Mouse (Mus musculus) megakaryocyte, adult 5-6 weeks (primary cell): ENCODE measurements around the gene Arvcf. TPM values are rescaled to one million over a fixed set of nuclear protein-coding genes. Genes with fewer than 3 reads are reported as not detected.

Experiments
- ATAC-seq: 2 replicates; pipeline ENCODE4 v1.8.0; 2016; ENCODE audit warnings: mild to moderate bottlenecking, inconsistent platforms; ENCODE audit not compliant: poor library complexity, severe bottlenecking
- total RNA-seq, 2 experiments: library from RNA; stranded (forward) in 1 of 2; stranded (reverse) in 1 of 2; fragments of 153-499, 151-499 nt in 1 of 2; fragments of 221-1000, 200-1000 nt in 1 of 2; gene quantifications; 2 replicates each; pipeline versions ENCODE4 v1.2.3 to v1.2.4; 2015 to 2017

Arvcf gene
- total RNA-seq, 2 experiments from 2014 or later, result 0.38 to 1.5 TPM

DNA sequence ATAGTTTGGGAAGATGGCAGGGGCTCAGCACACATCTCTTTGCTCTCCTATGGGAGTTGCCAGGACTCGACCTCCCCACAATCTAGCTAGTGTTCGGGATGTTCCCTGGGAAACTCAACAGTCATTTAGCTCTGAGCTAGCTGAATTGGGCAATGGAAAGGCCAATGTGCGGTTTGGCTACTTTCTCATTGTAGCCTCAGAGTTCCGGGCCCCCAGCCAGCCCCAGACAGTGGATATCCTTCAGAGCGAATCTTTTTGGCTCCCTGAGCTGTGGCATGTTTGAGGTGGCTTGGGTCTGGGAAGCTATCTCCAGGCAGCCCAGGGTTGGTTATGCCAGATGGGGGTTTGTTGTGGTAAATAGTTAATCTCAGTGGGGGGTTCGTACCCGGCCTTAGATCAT, 38.5 kb downstream of the Arvcf start:
- no peak for ATAC-seq

DNA sequence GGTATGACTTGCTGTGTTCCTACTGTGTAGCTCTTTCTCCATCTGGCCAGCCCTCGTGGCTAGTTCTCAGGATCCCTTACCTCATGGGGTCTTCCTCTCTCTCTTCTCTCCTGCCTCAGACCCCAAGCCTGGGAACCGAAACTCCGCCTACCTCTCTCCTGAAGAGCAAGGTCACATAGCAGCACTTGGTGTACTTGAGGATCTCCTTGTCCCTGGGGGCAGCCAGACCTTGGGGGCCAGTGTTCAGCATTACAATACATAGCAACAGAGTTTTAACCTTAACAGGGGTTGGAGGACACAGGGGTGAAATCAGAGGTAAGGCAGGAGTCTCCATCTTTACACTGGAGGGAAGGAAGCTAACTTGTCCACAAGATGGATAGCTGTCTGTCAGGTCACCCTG, 39.0 kb downstream of the Arvcf start:
- no peak for ATAC-seq

DNA sequence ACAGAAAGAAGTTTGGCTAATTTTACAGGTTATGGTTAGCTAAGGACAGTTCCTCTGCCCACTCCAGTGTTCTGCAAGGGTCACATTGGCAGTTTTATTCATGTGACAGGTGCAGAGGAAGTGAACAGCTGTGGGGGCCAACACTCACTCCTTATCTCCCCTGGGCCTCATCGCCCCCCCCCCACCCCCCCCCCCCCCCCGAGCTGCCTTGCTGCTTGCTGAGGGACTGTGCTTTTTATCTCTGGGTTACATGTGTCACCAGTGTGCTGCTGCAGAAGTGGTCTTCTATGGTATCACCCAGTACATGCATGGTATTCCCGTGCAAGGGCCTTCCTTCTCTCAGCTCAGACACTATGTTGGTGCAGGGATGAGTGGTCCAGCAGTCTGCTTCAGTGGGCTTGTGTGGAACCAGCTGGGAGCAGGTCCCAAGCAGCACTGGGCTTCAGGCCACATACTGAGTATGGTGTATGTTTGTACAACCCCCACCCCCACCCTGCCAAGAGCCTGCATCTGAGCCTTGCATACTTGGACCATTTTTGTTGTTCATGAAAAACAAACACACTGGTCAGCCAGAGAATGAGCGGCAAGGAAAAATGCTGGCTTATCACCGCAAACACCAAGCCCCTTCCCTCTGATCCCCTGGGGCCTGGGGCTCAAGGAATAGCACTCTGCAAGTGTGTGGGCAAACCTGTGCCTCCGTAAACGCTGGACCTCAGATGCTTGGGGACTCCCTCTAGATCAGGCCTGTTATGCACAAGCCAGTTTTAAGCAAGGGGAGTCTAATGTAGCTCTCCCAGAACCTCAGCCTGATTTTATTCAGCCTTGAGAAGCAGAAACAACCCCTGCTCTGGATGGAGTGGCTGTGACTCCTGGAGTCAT, 40.0 kb downstream of the Arvcf start:
- ATAC-seq, result no peak

DNA sequence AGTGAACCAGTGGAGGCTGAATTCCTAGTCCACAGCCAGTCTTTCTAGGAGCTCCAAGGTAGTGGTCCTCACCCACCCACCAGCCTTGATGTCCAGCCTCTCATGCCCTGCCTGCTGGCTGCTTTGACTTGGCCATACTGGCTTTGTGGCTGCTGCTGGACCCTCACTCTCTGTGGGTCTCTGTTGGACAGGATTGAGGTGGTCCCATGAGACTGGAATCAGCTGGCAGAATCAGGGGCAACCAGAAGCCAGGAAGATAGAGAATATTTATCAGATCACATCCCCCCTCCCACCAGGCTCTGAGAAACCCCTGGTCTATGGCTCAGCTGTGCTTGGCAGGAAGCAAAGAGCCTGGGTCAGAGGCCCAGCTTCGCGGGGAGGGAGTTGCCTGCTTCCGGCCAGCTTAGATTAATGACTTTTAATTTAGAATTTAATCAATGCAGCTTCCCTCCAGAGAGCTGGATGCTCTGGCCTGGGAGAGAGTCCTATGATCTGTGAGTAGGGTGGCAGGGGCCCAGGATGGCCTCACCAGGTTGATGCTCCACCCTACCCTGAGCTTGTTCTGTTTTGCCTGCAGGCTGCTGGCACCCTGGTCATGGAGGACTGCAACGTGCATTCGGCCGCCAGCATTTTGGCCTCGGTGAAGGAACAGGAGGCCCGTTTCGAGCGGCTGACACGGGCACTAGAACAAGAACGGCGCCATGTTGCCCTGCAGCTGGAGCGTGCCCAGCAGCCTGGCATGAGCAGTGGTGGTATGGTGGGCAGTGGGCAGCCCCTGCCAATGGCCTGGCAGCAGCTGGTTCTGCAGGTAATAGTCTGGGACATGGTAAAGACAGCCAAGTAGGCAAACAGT, 40.8 kb downstream of the Arvcf start:
- ATAC-seq, result no peak

DNA sequence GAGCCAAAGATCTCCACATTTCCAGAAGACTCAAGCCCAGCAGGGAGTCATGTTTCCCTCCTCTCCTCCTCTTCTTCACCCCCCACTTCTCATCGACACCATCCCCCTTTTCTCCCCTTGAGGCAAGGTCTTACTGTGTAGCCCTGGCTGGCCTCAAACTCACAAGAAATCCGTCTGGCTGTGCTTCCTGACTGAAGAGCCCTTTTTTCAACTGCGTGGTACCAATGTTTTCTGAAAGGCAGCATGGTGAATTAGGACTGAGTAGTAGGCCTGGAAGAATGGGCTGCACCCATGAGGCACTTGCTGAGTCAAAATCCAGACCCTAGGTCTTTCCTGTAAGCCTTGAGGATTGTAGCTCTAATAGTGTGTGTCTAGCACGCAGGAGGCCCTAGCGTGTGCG, 42.4 kb downstream of the Arvcf start:
- ATAC-seq, result no peak

DNA sequence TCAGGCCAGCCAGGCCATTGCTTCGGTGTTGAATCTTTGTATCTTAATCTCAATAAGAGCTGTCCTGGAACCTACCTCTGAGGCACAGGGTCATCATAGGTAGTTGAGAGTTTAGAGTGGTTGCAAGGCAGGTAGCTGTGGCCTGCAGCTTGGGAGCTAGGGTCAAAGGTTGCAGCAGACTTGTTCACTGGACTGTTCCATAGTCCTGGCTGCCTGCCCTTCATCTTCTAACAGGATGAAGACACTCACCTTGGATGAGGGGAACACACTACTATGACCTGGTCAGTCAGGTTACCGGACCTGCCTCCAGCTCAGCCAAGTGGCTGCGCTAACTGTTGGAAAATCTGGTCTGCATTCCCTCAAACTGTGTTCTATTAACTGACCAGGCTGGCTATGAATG, 43.1 kb downstream of the Arvcf start:
- ATAC-seq, result no peak

DNA sequence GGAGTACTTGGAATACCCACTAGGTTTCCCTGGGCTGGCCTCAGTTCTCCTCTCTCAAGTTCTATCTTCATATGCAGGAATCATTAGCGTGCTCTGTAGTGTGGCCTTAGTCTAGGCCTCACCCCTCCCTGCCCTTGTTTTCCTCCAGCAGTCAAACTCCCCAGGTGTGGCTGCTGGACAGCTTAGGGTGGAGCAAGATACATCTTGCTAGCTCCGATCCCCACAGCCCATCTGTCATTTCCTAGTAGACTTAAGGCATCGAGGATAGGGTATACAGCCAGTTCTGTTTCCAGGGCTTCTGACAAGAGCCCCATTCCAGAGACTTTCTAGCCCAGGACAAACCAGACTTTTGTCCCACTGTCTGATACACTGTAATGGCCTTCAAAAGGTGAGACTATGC, 43.7 kb downstream of the Arvcf start:
- no peak for ATAC-seq

DNA sequence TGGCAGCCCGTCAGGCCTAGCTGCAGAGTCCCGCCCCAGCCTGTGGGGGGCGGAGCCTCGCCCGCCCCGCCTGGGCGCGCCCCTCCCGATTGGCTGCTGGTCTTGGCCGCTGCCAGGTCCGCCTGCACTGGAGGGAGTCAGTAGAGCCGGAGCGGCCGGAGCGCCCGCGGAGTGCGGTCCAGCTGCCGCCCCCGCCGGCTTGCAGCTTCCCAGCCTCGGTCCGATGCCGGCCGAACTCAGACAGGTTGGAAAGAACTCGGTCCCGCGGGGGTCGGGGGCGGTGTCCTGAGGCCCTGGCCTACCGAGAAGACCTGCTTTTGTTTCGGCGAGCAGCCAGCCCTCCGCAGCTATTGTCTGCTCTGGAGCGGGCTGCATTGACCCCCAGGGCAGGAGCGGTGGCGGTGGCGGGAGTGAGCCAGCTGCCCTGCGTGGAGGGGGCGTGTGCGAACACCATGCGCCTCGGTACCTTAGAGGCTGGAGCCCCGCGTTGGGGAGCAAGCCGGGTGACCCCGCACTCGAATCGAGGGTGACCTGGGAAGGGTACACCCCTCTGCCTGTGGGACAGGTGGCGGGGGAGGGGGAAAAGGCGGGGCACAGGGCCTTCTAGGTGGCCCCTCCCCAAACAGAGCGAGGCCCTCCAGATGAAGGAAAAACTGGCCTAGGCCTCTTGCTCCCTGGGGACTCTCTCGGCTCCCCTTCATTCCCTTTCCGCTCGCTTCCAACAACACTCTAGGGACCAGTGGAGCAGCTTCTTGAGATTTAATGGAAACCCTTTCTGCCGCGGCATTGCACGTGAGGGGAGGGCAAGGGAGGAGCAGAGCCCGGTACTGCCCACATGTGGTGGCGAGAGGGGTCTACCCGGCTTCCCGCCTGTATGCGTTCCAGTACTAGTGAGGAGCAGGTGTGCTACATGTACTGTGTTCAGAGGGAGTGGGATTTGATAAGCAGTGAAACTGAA, 44.8 kb downstream of the Arvcf start:
- peak; percentile 86 for ATAC-seq

DNA sequence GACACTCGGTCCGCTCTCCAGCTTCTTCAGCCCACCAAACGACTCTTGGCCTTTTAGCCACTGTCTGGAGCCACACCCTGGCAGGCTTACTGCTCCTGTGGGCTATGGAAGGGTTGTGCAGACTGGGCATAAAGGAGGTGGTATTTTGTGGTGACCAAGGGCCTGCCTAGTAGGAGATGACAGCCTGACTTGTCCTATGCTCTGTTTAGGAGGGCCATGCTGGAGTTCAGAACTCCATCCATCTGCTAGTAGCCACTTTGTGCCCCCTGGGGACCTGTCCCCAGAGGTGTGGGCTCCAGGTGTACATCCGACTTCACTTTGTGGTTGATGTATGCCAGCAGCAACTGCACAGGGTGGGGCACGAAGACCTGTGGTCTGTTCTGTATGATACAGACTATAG, 45.6 kb downstream of the Arvcf start:
- ATAC-seq, result no peak

DNA sequence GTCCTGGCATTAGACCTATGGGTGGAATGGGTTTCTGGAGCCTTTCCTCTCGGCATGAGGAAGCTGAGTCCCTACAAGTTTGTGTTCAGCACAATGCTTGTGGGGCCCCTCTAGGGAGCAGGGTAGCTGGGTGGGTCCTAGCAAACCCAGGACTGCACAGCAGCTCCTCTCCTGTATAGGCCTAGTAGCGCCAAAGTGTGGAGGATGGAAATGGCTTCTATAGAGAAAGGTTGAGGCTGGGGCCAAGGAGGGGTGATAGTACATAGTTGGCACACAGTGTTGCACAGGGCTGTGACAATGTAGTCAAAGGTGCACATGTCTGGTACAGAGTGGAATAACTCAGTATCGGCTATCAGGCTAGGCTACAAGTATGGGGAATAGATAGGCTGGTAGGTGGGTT, 46.1 kb downstream of the Arvcf start:
- no peak for ATAC-seq

DNA sequence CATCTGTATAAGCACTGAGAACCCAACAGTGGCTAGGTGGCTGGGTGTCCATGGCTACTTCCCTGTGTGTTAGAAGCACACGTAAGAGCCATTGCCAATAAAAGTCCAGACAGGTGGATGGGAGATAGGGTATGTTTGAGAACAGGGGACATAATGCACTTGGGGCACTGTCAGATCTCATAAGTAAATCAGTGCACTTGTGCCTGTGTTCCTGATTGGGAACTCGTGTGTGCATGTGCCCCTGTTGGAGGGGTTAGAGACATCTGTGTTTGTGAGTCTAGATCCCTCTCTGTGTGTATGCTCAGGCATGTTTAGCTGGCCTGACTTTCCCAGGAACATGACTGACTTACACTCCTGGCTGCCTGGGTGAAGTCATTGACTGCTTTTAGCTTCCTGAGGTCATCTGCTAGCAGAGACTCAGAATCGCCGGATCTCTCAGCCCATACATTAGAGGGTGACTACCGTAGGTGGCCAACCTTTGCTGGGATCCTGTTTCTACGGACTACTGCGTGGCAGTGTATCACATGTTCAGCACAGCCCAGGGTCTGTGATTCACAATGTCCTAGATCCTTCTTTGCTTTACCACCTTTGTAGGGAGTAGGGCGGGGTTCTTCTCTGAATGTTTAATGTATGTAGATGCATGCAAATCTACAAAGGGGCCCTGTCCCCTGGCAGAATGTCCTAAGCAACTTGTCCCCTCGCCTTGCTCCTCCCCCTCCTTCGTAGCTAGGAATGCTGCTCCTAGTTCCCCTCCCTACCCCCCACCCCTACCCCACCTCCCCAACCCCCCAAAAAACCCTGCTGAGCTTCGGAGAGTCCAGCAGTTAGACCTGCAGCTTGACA, 47.0 kb downstream of the Arvcf start:
- no peak for ATAC-seq

DNA sequence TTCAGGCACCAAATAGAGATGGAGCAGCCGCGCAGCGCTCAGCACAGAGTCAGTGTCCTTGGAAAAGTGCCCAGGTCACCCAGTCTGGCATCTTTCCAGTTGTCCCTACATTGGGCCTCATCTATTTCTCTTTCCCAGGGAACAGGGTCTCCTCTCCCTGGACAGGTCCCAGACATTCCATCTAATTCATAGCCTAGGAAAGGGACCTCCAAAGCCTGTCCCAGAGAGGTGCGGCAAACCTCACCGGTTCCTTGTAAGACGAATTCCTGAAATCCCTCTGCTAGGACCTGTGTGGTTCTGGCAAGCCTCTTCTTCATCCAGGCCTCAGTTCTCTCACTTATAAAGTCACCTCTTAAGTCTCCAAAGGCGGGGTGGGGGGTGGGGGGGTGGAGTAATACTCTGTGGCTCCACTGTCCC, 47.6 kb downstream of the Arvcf start:
- no peak for ATAC-seq

DNA sequence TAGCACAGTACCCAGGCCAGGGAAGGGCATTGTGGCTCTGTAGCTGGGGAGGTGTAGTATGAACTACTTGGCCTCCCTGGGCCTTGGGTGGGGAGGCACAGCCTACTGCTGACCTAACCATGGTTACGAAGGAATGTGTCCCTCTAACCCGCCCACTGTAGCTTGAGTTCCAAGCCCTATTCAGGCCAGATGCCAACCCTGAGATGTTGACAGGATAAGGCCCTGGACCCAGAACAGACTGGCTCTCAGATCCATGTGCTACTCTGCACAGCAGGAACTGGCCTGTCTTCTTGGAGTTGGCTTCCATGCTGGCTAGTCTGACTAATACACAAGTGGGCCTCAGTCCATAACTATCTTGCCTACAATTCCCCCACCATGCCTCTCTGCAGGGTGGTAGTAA, 48.2 kb downstream of the Arvcf start:
- no peak for ATAC-seq

DNA sequence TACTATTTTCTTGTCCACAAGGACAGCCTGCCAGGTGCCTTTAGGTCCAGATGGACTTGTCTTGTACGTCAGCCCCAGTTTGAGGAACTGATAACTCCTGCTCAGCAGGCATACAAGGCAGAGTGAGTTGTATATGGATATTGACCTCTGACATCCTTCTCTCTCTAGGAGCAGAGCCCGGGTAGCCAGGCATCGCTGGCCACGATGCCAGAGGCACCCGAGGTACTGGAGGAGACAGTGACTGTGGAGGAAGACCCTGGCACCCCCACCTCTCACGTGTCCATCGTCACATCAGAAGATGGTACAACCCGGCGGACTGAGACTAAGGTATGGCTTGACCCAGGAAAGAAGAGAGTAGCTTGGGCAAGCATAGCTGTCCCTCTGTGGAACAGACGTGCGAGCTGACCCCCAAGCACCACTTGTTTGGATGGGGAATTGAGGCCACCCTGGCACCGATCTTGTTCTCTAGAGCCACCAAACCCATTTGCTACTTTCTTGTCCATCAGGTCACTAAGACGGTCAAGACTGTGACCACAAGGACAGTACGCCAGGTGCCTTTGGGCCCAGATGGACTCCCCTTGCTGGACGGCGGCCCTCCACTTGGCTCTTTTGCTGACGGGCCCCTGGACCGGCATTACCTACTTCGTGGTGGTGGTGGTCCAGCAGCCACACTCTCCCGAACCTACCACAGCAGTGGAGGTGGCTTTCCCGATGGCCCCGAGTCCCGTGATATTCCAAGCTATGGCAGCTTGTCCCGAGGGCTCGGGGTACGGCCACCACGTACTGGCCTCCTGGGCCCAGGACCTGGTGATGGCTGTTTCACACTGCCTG, 49.0 kb downstream of the Arvcf start:
- ATAC-seq, result no peak

DNA sequence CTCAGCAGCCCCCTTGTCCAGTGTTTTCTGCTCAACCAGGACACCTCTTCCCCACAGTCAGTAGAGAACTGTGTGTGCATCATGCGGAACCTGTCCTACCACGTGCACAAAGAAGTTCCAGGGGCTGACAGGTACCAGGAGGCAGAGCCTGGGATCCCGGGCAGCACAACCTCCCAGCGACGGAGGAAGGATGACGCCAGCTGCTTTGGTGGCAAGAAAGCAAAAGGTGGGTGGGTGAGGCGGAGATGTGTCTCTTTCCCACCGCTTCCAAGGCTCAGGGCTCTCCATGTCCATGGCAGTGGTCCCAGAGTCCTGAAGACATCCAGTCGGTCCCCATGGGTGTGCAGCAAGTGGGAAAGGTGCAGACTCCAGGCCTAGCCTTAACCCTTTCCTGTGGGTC, 52.0 kb downstream of the Arvcf start:
- ATAC-seq, result no peak

DNA sequence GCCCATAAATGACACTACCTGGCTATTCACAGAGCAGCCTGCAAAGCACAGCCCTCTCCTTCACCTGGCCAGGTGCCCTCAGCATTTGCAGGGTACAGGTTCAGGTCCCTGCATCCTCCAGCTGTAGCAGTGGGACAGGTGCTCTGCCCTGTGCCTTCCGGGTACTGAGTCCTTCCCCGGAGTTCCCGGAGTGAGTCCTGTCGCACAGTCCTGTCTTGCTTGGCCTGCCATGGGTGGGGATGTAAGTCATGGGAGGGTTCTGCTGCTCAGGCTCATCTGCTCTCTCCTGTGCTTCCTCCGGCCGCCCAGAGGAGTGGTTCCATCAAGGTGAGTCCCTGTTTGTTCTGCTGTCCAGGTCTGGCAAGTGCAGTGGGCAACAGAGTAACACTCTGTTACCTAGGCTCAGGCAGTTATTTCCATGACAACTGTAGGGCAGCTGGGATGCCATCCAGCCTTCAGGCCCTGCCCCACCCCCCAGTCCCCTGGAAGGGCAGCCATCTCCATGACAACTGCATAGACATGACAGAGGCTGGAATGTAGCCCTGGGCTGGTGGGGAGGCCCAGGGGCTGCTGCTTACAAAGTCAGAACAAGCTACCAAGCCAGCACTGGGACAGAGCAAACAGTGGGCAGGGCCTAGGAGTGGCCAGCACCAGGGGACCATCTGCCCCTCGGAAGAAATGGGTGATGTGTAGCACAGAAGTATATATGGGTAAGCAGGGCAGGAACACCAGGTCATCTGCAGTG, 52.7 kb downstream of the Arvcf start:
- ATAC-seq, result no peak

DNA sequence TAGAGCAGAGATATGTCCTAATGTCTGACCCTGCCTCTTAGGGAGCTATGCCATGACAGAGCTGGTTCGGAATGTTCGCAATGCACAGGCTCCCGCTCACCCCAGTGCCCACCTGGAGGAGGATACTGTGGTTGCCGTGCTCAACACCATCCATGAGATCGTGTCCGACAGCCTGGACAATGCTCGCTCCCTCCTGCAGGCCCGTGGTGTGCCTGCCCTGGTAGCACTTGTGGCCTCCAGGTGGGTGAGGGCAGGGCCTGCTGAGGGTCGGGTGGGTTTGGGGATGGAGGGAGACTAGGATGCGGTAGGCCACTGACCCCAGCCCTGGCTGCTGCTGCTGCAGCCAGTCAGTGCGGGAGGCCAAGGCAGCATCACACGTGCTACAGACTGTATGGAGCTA, 55.3 kb downstream of the Arvcf start:
- ATAC-seq, result no peak

DNA sequence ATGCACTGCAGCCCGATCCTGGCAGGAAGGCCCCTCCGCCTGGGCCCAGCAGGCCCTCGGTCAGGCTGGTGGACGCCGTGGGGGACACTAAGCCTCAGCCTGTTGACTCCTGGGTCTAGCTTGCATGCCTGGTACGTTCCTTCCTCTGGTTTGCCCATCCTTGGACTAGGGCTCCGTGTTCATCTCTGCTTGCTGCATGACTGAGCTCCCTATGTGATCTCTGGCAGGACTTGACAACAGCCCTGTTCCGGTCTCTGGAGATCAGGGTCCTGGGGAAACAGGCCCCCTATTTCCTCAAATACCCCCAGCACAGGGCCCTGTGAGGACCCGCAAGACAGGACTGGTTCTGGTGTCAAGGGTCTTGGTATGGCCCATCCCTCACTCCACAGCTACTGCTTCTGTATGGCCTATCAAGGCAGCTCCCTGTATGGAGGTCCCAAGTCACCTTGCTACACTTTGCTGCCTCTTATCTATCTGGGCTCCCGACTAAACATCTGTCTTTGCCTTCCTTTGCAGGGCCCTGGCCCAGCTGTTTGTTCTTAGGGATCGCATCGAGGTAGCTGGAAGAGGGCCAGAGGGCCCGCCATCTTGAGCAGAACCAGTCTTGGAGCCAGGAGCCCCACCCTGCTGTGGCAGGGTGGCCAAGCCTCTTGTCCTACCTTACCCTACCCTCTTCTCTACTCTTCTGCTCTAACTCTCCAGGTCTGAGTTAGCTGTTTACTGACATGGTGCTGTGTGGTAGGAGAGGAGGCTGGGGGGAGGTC, 57.3 kb downstream of the Arvcf start:
- no peak for ATAC-seq
